Mouse (Mus musculus) urinary bladder, postnatal 4 days (tissue): Measurements from ENCODE around the gene Tipin.

ENCODE experiments used
- DNase-seq, 2 experiments: peaks; one replicate each; pipeline ENCODE4 v3.0.0; 2021 to 2022; ENCODE audit warnings: low spot score in 2 of 2

The Tipin gene

GRCm38 (mm10) chr9:64343656-64344055 is 62.3 kb downstream of the Tipin start:
- DNase-seq, result no peak

GRCm38 (mm10) chr9:64345931-64346330 is 64.5 kb downstream of the Tipin start:
- no peak for DNase-seq

GRCm38 (mm10) chr9:64347377-64347776 is 66.0 kb downstream of the Tipin start:
- no peak for DNase-seq

GRCm38 (mm10) chr9:64349490-64349889 is 68.1 kb downstream of the Tipin start:
- DNase-seq, result no peak

- DNase-seq, result no peak
Measured at GRCm38 (mm10) chr9:64351191-64351590, 69.8 kb downstream of the Tipin start.
